Mouse (Mus musculus): ENCODE data around the gene Man2b1.

DNA sequence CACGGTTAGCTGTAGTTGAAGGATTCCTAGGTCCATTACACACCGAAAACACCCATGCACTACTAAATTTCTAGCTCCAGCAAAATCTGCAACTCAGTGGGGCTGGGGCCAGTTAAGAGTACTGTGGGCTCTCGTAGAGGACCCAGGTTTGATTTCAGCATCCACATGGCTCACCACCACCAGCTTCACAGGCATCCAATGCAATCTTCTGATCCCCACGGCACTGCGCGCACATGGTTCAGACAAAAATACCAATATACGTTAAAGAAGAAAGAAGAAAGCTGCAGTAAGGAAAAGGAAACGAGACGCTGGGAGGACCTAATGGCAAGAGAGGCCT, 46.7 kb upstream of the Man2b1 start:
- TF ChIP-seq POLR2A (IDR thresholded peaks at IDR 0.05; ENCODE audit: control insufficient read depth in 1 of 2, insufficient read depth in 1 of 2, low read depth in 1 of 2, low read length in 2 of 2, poor library complexity in 1 of 2) = peak; percentile 27 to 84; a peak in 3 of 4 replicates
- TF ChIP-seq EP300 (IDR thresholded peaks at IDR 0.05; ENCODE audit: low read depth in 1 of 2, low read length in 2 of 2) = no peak

Measured in MEL (cell line).